Mouse (Mus musculus) heart, adult 2 months (tissue): ENCODE results near the gene Vmn1r221.
"Not testable (repeated sequence)": the region's sequence is repeated elsewhere in the genome, so short reads cannot be mapped to it uniquely, and the experiment has no call there.

ENCODE experiments used
- CTCF ChIP-seq: fragments of 200-600 bp; IDR thresholded peaks from 2 replicates; pipeline ENCODE4 v1.8.1; 2022; ENCODE audit warnings: antibody characterized with exemption, mild to moderate bottlenecking, moderate library complexity
- POLR2A ChIP-seq: fragments of 200-500 bp; IDR thresholded peaks from 2 replicates; pipeline ENCODE4 v1.6.1; 2011; ENCODE audit warnings: mild to moderate bottlenecking, low read depth, low read length, control low read depth; ENCODE audit not compliant: insufficient read depth

DNA sequence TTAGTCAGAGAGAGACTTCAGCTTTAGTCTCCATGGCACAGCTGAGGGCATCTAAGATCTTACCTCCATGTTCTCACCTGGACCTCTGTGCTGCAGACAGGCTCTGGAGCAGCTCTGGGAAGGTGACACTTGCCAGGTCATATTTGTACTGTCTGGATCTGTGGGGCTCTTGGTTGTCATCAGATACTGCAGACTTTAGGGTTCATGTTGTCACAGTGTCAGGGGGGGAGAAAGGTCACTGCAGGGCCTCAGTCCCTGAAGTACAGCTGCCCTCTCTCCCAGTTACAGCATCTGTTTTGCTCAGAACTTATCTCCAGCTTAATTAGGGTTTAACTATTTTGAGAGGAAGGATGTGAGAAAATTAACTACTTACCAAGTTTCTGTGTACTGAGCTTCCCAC is 21.9 kb downstream of the Vmn1r221 start, which contains the start of gene Vmn1r222:
- TF ChIP-seq CTCF, POLR2A: not testable (repeated sequence)
